Mouse (Mus musculus) mature B cell (primary cell): ENCODE data around the gene Mfsd4a.

Experiments
- in situ Hi-C: fragments of 300-500 bp; cut with MboI; formaldehyde crosslinking; loops from 2 replicates; pipeline ENCODE4 v1.14.3; 2019

The Mfsd4a gene

GRCm38 (mm10) chr1:132016691-132017090 is 51.2 kb downstream of the Mfsd4a start:
- in situ Hi-C loops = no loop called here

DNA sequence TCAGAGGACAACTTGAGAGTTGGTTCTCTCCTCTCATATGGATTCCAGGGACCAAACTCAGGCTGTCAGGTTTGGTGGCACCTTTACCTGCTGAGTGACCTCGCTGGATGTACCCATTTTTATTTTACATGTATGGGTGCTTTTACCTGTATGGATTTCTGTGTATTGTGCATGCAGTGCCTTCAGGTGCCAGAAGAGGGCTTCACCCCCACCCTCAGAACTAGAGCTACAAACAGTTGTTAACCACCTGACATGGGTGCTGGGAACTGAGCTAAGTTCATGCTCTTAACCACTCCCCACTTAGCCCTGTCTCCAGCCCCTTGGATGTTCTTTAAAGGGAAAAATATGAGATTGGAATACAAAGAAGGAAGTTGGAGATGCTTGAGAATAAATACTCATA is 53.1 kb downstream of the Mfsd4a start:
- in situ Hi-C loops = no loop called here

- in situ Hi-C loops = no loop called here
Measured at GRCm38 (mm10) chr1:132012861-132013260, 55.0 kb downstream of the Mfsd4a start.

GRCm38 (mm10) chr1:132011785-132012184 is 56.1 kb downstream of the Mfsd4a start:
- in situ Hi-C loops = no loop called here

GRCm38 (mm10) chr1:132010632-132011501 is 57.0 kb downstream of the Mfsd4a start:
- in situ Hi-C loops = no loop called here

DNA sequence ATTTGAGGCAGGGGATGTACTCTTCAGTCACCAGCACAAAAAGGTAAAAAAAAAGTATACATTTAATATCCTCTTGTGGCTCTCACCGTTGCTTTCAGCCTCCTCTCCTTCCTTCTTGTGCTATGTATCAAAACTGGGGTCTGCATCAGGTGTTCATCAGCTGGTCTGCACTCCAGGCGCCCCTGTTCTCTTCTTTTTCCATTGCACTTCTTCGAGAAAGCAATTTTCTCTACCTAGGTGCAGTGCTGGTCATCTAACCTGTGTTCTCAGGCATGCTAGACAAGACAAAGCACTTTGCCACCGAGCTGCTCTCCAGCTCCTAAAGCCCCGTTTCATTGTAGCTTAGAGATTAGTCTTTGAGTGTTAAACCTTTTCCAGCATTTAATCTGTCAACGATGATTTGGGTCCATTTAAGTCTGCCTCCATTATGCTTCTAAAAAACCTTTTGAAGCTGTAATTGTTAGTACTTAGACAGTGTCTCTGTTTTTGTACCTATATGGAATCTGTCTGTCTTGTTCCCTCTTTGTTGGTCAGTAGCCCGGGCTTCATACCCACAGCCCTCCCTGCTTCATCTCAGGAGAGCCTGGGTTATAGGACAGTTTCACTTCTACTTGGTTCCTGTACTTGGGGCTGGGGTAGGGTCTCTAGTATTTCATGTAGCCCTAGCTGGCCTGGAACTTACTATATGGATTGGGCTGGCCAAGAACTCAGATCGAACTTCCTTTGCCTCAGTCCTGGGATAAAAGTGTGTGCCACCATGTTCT is 58.8 kb downstream of the Mfsd4a start:
- in situ Hi-C loops = no loop called here

DNA sequence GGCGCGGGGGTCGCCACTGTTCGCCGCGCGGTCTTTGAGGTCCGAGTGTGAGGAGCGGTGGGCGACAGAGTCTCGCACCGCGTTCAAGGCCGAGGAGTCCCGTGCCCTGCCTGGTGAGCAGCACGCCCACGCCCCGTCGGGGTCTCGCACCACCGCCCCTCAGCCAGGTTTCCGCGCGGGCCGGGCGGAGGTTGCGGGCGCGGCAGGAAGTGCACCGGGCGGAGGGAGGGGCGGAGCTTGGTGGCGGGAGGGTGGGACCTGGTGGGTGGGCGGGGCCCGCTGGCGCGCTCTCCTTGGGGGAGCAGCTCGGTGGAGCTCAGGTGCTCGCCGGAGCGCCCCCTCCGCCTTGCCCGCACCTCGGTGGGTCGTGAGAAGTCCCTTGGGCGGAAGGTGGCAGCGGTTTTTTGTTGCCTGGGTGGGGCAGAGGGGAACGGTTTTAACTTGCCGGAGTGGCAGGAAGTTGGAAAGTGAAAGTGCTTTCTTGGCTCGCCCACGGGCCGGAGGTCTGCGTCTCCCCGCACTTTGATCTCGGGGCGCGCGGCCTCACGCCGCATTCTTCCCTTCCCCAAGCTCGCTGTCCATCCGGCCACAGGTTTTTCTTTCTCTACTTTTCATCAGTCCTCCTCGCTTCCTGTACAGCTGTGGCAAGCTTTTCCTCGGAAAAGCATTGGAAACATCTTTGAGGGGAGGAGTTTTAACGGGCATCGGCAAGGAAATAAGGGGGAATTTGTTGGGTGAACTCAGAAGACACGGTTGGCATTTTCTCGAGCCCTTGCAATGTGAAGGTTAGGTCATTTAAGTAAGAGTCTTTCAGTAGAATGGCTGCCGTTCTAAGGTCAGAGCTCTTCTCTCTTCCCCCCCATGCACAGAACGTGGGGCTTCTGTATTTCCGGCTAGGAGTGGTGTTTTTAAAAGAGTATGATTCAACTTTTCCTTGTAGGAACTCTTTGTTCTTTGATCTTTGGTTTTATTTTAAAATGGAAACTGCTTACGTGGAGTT is 59.7 kb downstream of the Mfsd4a start:
- in situ Hi-C loops = no loop called here

DNA sequence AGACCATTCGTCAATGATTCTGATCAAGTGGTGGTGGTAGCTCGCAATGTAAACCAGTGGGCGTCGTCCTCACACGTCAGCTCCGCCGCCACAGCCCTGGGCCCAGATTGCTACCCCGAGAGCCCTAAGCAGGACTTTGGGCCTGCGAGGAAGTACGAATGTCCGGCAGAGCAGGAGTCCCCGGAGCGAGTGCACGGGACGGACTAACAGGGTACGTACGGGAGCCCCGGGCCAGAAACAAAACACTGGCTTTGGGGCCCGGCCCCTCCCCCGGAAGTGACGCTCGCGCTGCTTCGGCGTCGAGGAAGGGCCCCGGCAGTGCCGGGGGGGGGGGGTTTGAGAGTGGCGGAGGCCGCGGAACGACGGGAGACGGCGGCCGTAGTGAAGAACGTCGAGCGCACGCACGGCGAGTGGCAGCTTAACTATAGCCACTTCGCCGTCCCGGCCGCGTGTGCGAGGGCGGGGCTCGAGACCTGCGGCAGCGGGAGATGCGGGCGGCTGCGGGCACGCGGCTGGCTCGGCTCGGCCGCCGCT is 60.5 kb downstream of the Mfsd4a start, which contains the start of gene Elk4:
Gene Elk4, plus strand, starts transcription at position 326 of the 534 bp plus-strand sequence.
- in situ Hi-C loops = no loop called here

GRCm38 (mm10) chr1:132006721-132007120 is 61.1 kb downstream of the Mfsd4a start:
- in situ Hi-C loops = no loop called here

- in situ Hi-C loops = no loop called here
Measured at GRCm38 (mm10) chr1:132006046-132006445, 61.8 kb downstream of the Mfsd4a start.

GRCm38 (mm10) chr1:132005466-132005865 is 62.4 kb downstream of the Mfsd4a start:
- in situ Hi-C loops = no loop called here

DNA sequence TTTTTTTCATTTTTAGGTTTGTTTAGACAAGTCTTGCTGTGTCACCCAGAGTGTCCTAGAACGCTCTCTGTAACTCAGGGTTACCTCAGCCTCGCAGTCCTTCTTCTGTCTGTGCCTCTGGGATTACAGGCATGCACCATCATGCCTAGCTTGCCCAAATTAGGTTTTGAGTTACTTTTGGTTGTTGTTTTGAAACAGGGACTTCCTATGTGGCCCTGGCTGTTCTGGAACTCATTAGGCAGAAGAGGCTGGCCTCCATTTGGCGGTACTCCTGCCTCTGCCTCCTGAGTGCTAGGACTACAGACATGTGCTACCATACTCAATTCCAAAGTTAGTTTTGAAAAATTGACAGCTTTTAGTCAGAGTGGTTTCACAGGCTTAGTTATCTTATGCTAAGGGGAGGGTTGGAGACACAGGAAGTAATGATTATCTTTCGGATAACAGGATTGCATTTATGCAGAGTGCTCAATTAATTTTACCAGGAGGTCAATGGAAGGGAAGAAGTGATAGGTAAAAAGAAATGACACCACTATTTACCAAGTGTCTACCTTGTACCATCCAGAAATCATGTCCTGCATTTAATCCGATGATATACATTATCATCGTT is 63.2 kb downstream of the Mfsd4a start:
- in situ Hi-C loops = no loop called here

- in situ Hi-C loops = no loop called here
Measured at GRCm38 (mm10) chr1:132003817-132004216, 64.0 kb downstream of the Mfsd4a start.

DNA sequence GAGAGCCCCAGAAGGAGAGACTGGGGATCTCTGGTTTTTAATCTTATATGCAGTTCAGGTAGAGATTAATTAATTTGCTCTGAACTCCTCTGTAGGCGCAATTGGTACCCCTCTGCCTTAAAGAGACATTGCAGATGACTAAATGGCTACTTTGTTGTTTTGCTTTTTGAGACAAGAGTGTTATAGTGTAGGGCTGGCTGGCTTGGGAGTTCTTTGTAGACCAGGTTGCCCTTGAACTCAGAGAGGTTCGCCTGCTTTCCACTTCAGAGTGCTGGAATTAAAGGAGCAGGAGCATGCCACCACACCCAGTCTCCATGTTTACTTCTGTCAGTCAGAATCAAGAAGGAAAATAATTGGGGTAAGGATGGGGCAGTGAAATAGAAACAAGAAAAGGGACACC is 64.8 kb downstream of the Mfsd4a start:
- in situ Hi-C loops = no loop called here

DNA sequence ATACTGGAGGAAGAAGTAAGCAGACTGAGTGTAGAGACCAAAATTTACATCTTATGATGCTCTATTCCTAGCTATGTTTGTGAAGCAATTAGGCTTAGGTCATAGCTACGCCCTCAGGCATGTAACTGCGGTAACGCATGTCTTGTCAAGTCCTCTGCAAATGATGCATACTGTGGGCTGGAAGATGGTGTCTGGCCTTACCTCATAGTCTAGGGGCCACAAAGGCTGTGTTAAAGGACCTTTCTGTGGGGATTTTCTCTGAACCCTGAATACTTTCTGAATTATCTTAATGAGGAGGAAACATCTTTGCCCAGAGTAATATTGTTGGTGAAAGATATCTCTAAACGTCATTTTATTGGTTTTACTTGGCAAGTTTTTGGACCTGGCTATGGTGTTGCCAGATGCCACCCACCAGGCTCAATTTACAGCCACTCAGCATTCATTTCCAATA is 66.0 kb downstream of the Mfsd4a start:
- in situ Hi-C loops = no loop called here

GRCm38 (mm10) chr1:132000506-132000905 is 67.4 kb downstream of the Mfsd4a start:
- in situ Hi-C loops = no loop called here

DNA sequence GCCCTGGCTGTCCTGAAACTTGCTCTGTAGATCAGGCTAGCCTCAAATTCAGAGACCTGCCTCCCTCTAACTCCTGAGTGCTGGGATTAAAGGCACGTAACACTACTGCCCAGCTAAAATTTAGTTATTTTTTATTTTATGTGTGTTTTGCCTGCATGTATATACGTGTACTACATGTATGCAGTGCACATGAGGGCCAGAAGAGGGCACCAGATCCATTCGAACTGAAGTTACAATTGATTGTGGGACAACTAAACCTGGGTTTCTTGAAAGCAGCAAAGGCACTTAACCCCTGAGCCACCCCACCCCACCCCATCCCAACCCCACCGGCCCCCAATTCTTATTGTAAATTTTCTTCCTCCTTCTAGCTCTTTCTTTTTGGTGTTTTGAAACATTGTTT is 72.8 kb downstream of the Mfsd4a start:
- in situ Hi-C loops = loop anchor here (5.0 to 10.0 kb wide), 2 partner anchors 37 to 120 kb away; no protein-coding TSS in a partner anchor

- in situ Hi-C loops = loop anchor here (10.0 kb wide), 1 partner anchor 121 kb away; no protein-coding TSS in a partner anchor
Measured at GRCm38 (mm10) chr1:131993169-131994040, 74.5 kb downstream of the Mfsd4a start.

DNA sequence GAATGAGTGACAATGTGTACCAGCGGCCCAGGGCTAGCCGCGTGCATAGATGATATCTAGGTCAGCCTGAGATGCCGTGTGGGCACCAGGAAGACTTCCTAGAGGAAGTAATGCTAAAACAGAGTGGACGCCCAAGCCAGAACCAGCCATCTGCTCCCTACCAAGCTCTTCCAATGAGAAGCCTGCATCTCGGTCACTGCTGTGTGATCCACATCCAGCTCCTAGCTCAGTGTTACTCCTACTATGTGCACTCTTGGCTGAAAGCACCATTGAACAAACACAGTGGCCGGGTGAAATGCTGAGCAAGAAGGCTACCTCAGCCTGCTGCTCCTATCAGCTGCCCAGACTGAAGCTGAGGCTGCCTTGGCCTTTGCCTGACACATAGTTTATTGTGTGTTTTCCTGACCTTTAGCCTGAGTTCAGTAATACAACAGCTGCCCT is 75.3 kb downstream of the Mfsd4a start:
- in situ Hi-C loops = loop anchor here (10.0 kb wide), 1 partner anchor 122 kb away; no protein-coding TSS in a partner anchor
